Mouse (Mus musculus): Measurements from ENCODE around the gene Slc4a1. TPM values are rescaled to one million over a fixed set of nuclear protein-coding genes. Genes with fewer than 3 reads are reported as not detected.

Gene Slc4a1
- total RNA-seq, 2 experiments from 2014 or later: 0.15 to 0.23 TPM

DNA sequence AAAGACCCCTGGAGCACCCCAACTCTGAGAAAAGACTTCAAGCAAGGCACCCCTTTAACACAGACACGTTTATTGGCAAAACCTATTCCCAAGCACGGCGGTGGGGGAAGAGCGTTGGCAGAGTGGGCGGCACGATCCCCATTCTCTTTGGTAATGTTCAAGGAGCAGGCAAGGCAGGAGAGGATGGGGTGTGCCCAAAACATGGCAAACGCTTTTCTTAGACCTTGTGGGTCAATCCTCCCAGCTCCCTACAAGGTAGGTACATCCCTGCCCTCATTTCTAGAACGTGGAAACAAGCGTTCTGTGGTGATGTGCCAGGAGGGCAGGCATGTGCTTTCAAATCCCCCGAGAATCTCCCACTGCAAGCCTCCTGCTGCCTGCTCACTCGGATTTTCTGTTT is 17.2 kb downstream of the Slc4a1 start:
- Histone ChIP-seq H3K27ac (no peak overlapping the region), H3K4me3 (no peak overlapping the region)
- DNase-seq (ENCODE audit: low spot score in 2 of 2): no peak
- TF ChIP-seq CTCF (conservative IDR thresholded peaks at IDR 0.05): no peak

DNA sequence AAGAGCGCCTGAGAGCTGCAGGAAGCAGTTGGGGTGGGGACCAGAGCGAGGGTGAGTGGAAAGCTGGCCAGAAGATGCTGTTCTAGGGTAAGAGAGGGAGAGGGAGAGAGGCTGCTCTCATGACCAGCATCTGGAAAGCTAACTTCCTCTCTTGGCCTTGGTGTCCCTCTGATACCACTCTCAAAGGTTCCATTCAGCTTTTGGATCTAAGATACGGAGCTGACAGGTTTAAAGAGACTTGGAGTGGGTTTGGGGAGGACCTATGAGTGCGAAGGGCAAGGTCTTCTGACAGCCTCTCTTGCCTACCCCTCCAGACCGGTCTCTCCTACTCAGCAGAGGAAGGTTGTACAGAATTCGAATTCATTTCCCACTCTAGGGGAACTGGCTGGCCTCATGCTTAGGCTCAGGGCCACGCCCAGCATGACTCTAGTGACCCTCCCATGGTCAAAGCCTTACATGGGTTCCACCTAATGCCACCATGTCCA is 17.9 kb downstream of the Slc4a1 start:
- no peak for TF ChIP-seq CTCF (conservative IDR thresholded peaks at IDR 0.05)
- no peak for DNase-seq (ENCODE audit: low spot score in 2 of 2)
- Histone ChIP-seq H3K4me3 (no peak overlapping the region), H3K27ac (no peak overlapping the region)

DNA sequence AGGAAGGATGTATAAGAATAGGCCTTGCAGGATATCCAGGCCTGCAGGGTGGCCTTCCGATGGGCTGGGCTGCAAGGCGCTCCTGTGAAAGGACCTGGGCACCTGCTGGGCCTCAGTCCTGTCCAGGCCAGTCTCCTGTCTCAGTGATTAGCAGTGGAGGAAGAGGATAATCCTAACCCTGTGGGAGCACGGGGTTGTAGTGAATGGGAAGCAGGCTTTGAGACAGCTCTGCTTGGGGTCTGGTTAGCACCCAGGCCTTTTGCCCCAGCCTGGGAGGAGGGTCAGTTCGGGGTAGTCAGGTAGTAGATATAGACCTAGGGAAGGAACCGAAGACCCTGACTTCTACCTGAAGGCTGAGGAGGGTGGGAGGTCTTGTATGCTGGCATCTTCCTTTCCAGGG is 18.3 kb downstream of the Slc4a1 start:
- no peak for TF ChIP-seq CTCF (conservative IDR thresholded peaks at IDR 0.05)
- no peak overlapping the region for H3K27ac ChIP-seq
- DNase-seq (ENCODE audit: low spot score in 2 of 2): no peak
- no peak overlapping the region for H3K4me3 ChIP-seq

DNA sequence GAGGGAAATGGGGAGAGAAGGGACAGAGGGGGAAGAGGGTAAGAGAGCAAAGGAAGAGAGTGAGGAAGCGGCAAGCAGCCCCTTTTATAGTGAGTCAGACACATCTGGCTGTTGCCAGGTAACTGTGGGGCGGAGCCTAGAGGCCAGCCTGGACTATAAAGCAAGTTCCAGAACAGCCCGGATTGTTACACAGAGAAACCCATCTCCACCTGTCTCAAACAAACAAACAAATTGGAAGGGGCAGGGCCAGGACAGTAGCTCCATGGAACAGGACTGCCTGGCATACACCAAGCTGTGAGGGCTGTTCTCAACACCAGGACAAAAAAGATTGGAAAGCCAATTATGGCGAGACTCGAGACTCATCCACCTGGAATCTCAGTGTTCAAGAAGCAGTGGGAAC is 19.1 kb downstream of the Slc4a1 start:
- H3K4me3 ChIP-seq: no peak overlapping the region
- no peak overlapping the region for H3K27ac ChIP-seq
- no peak for TF ChIP-seq CTCF (conservative IDR thresholded peaks at IDR 0.05)
- no peak for DNase-seq (ENCODE audit: low spot score in 2 of 2)

DNA sequence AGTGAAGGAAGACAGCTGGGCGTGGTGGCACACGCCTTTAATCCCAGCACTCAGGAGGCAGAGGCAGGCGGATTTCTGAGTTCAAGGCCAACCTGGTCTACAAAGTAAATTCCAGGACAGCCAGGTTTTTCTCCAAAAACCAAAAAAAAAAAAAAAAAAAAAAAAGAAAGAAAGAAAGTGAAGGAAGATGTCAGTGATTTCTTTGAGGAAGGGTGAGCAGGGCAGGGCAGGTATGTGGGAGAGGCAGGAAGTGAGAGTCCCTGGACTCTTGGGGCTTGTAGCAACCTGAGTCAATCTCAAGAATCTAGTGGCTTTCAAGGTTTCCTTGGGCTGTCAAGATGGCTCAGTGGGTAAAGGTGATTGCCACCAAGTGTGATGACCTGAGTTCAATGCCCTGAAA is 21.5 kb downstream of the Slc4a1 start:
- H3K27ac ChIP-seq: no peak overlapping the region
- no peak overlapping the region for H3K4me3 ChIP-seq
- no peak for DNase-seq (ENCODE audit: low spot score in 2 of 2)
- TF ChIP-seq CTCF (conservative IDR thresholded peaks at IDR 0.05): no peak

DNA sequence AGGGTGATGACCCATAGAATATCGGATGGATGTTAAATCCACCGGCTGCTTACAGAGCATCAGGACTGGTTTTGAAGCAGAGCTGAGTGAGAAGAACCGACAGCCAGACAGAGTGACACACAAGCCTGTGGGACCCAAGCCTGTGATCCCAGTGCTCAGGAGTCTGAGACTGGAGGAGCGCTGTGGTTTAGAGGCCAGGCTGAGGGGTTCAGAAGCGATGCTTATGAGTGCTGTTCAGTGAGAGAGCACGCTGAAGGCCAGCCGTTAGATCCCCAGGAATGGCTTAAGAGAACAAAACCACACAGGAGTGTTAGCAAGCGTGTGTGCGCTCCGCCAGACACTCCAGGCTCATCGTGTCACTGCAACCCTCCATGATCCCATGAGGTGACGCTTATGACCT is 23.3 kb downstream of the Slc4a1 start:
- DNase-seq (ENCODE audit: low spot score in 2 of 2): no peak
- TF ChIP-seq CTCF (conservative IDR thresholded peaks at IDR 0.05): no peak
- Histone ChIP-seq H3K4me3 (no peak overlapping the region), H3K27ac (no peak overlapping the region)

DNA sequence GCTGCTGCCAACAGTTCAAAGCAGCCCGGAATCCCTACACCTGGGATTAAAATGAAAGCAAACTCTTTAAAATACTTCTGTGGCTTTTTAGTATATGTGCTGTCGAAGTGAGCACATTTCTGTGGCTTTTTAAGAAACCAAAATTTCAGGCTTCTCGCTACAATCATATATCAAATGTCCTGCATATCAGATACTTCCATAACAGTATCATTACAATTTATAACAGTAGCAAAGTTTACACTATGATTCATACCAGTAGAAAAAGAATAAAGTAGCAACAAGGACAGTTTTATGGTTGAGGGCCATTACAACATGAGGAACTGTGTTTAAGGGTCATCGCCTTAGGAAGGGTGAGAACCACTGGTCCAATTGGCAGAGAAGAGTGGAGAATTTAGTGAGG is 24.9 kb downstream of the Slc4a1 start:
- no peak for TF ChIP-seq CTCF (conservative IDR thresholded peaks at IDR 0.05)
- no peak overlapping the region for H3K27ac ChIP-seq
- no peak overlapping the region for H3K4me3 ChIP-seq
- DNase-seq (ENCODE audit: low spot score in 2 of 2): no peak

DNA sequence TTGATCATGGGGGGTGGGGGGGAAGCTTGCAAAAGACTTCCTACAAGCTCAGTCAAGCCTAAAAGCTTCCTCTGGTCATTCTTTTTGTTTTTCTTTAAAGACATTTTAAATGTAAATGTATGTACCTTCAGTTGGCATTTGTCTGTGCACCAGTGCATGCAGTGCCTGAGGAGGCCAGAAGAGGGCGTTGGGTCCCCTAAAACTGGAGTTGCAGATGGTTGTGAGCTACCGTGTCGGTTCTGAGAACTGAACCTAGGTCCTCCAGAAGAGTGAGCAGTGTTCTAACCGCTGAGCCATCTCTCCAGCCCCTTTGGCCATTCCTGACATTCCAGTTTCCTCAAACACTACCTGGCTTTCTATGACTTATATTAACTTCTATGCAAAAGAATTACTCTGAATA is 26.4 kb downstream of the Slc4a1 start:
- no peak for DNase-seq (ENCODE audit: low spot score in 2 of 2)
- TF ChIP-seq CTCF (conservative IDR thresholded peaks at IDR 0.05): peak; percentile 54
- Histone ChIP-seq H3K27ac (no peak overlapping the region), H3K4me3 (no peak overlapping the region)

DNA sequence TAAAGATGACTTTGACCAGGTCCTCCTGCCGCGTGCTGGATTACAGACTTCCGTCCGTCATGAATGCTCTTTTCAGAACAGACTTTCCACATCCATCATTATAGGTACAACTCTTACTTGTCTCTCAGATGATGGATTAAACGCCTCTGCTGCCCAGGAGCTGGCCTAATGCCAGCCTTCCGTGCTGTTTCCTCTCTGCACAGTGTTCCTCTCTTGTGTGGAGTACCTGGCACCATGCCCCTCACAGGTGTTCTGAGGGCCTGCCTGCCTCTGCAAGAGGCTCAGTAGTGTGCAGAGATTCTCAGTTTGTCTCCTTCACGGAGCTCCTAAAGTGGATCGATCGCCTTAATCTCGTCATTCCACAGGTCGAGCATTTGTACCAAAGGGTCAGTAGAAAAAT is 26.8 kb downstream of the Slc4a1 start:
- H3K27ac ChIP-seq: no peak overlapping the region
- no peak overlapping the region for H3K4me3 ChIP-seq
- no peak for DNase-seq (ENCODE audit: low spot score in 2 of 2)
- no peak for TF ChIP-seq CTCF (conservative IDR thresholded peaks at IDR 0.05)

DNA sequence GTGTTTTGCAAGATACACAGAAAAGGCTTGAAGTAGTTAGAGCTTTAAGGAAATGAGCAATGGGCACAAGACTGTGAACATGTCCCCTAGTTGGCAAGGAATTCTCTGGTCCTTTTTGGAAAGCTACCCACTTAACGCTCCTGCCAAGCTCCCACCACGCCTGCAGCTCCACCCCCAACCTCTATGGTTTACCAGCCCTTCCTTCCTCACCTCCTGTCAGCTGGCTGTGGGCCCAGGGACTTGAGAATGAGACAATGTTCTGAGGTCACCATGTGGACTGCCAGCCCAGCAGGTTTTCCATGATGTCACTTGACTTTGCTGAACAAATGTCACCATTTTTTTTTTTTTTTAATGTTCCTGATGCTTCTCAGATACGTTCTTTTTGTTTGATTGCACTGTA is 27.4 kb downstream of the Slc4a1 start:
- peak; percentile 29 to 47 for DNase-seq (ENCODE audit: low spot score in 2 of 2)
- no peak for TF ChIP-seq CTCF (conservative IDR thresholded peaks at IDR 0.05)
- Histone ChIP-seq H3K27ac (no peak overlapping the region), H3K4me3 (no peak overlapping the region)

DNA sequence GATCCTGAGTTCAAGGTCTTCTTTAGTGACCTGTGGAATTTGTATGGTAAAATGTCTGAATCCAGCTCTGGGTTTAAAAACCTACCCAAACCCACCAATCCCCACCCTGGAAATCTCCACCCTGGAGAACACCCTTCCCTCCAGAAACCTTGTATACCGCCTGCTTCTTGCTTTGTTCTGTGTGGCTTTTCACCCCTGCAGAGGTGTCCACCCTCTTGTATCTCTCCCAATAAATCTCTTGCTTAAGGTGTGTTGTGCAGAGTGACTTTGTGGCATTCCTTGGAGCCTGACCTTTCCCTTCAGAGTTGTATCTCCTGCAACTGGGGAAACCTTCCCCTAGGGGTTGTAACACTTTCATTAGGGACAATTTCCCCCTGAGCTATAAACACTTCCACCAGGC is 28.1 kb downstream of the Slc4a1 start:
- Histone ChIP-seq H3K4me3 (no peak overlapping the region), H3K27ac (no peak overlapping the region)
- DNase-seq (ENCODE audit: low spot score in 2 of 2): no peak
- TF ChIP-seq CTCF (conservative IDR thresholded peaks at IDR 0.05): no peak

DNA sequence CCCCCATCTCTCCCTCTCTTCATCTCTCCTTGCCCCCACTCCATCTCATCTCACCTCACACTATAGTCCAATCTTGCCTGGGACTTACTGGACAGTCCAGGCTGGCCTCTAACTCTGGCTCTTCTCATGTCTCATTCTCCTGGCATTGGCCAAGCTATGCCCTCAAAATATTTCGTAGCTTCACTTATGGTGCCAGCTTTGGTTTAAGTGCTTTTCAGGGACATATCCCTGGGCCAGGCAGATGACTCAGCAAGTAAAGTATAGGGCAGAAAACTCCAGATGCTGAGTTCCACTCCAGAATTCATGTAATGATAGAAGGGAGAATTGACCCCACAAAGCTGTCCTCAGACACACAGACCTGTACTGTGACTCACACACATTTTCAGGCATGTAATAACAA is 29.8 kb downstream of the Slc4a1 start:
- DNase-seq (ENCODE audit: low spot score in 2 of 2): no peak
- no peak overlapping the region for H3K4me3 ChIP-seq
- H3K27ac ChIP-seq: no peak overlapping the region
- no peak for TF ChIP-seq CTCF (conservative IDR thresholded peaks at IDR 0.05)

DNA sequence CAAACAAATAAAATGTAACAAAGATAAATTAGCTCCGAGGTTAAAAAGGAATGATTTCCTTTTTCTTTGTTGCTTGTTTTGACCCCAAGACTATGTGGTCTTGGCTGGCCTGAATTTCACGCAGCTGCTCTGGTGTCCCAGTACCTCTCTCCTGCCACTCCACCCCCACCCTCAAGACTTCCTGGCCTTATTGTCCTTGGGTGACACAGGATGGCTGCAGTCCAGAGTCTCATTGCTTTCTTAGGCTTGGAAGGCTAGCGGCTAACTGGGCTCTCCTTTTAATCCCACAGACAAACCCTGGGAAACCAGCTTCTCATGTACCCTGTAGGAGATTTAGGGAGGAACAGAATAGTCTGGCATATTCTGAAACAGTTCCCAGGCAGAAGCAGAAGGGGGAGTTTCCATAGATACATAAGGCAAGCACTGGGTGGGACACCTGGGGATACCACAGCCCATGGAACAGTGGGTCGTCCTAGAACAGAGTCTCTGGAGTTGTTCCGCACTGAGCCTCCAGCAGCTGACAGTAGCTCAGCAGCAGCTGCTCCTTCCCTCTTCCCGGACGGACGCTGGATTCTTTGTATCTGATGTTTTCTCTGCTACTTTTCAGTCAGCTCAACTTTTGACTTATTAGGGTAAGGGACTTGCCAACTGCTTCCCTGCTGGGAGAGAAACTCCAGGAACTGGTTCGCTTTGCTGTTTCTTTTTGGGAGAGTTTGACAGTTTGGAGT is 30.9 kb downstream of the Slc4a1 start:
- DNase-seq (ENCODE audit: low spot score in 2 of 2): no peak
- H3K27ac ChIP-seq: no peak overlapping the region
- no peak overlapping the region for H3K4me3 ChIP-seq
- no peak for TF ChIP-seq CTCF (conservative IDR thresholded peaks at IDR 0.05)

DNA sequence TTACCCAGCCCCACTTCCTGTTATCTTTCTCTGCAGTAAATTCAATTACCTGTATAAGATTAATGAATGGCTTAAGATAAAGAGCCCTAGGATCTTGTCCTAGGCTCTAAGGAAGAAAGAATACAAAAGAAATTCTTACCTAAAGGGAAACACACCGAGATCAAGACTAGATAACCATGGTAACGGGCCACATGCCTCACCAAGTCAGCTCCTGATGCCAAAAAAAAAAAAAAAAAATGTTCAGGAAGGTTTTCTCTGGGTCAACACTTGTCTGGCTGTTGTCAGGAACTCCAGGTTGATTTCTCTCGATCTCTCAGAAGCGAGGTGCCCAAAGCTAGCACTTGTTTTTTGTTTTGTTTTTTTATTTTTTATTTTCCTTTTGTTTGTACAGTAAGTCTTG is 32.0 kb downstream of the Slc4a1 start:
- no peak for TF ChIP-seq CTCF (conservative IDR thresholded peaks at IDR 0.05)
- H3K4me3 ChIP-seq: no peak overlapping the region

More for the DNA sequence above, 32.0 kb downstream of the Slc4a1 start:
- no peak for DNase-seq (ENCODE audit: low spot score in 2 of 2)
- no peak overlapping the region for H3K27ac ChIP-seq

Measured in layer of hippocampus, adult 2 months (tissue).